Mouse (Mus musculus) thymus, adult 2 months (tissue): Measurements from ENCODE around the gene Gm5128. TPM values are rescaled to one million over a fixed set of nuclear protein-coding genes. Genes with fewer than 3 reads are reported as not detected.
"Not testable (repeated sequence)": the region's sequence is repeated elsewhere in the genome, so short reads cannot be mapped to it uniquely, and the experiment has no call there.

ENCODE experiments used
- DNase-seq: peaks from one replicate; pipeline ENCODE4 v3.0.0; 2021
- H3K27ac ChIP-seq: fragments of 200-500 bp; 2 replicates; pipeline ENCODE4 v1.5.1; 2012; ENCODE audit warnings: low read length, control low read depth; ENCODE audit not compliant: control insufficient read depth, insufficient read depth
- H3K27me3 ChIP-seq: fragments of 200-500 bp; 2 replicates; pipeline ENCODE4 v1.6.1; 2012; ENCODE audit warnings: mild to moderate bottlenecking, low read length, moderate library complexity, mixed read lengths; ENCODE audit not compliant: control insufficient read depth, insufficient read depth
- H3K36me3 ChIP-seq: fragments of 200-500 bp; 2 replicates; pipeline ENCODE4 v1.6.1; 2012; ENCODE audit warnings: mild to moderate bottlenecking, low read length, moderate library complexity; ENCODE audit not compliant: control insufficient read depth, insufficient read depth
- H3K4me1 ChIP-seq: fragments of 200-500 bp; replicated peaks from 2 replicates; pipeline ENCODE4 v1.6.1; 2012; ENCODE audit warnings: low read length; ENCODE audit not compliant: control insufficient read depth, insufficient read depth
- H3K4me3 ChIP-seq: fragments of 200-500 bp; 2 replicates; pipeline ENCODE4 v1.5.1; 2012; ENCODE audit warnings: mild to moderate bottlenecking, low read length, control low read depth, moderate library complexity; ENCODE audit not compliant: control insufficient read depth, insufficient read depth
- WGBS: fragments of 180-500 bp; shearing (Covaris S2); methylation state at CpG from one replicate; pipeline ENCODE4 v1.1.7; 2018; 5-methylcytosine and 5-hydroxymethylcytosine counted together
- polyA plus RNA-seq: library from polyadenylated mRNA; depleted of rRNA; stranded (reverse); fragments of >200 nt; gene quantifications from 2 replicates; pipeline ENCODE4 v1.2.3, GENCODE M21; 2012; rRNA removed

The Gm5128 gene
- polyA plus RNA-seq = not detected in 2 replicates

DNA sequence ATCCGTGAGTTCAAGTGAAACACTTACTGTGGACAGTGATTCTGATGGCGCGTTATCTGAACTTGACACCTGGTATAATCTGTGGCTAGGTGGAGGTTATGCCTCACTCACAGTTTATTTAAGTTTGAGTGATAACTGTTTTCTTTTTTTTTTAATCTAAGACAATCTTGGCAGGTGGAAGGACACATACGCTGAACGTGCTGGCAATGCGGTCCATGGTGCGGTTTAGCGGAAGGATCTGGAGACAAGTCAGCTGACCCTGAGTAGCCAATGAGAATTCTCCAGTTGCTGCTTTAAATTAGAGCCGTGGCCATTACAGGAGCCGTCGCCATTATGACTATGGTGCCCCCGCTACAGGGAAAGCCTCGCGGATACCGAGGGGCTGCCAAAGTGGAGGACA, at the start of gene Gm5128:
Gene Gm5128 (plus strand): TSS at position 301 of the 400 bp plus-strand sequence.
- not testable (repeated sequence) for H3K27me3 ChIP-seq, H3K27ac ChIP-seq, H3K36me3 ChIP-seq, H3K4me3 ChIP-seq, DNase-seq, H3K4me1 ChIP-seq
- no CpG with 5 or more reads among the region's 15 CpGs for WGBS

DNA sequence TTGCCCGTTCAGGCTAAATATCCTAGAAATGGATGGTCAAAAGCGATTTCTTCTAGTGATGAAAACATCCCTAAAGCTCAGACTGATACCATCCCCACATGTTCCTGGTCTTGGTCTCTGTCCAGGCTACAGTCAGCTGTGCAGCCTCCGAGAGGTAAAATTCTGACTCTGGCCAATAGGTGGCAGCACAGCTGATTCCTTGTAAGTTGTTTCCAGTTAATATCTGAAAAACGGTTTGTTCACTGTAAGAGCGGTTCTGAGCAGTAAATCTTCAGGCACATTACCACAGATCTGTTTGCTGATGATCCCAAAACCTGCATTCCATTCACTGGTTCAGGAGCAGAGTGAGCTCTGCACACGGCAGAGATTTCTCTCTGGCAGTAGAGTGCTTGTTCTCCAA, 12.4 kb upstream of the Gm5128 start:
- not testable (repeated sequence) for H3K4me1 ChIP-seq, DNase-seq, H3K36me3 ChIP-seq, H3K4me3 ChIP-seq, H3K27me3 ChIP-seq, H3K27ac ChIP-seq
- 23% methylated on average over 3 of the region's 6 CpGs for WGBS

GRCm38 (mm10) chrX:135361943-135362342, 11.1 kb upstream of the Gm5128 start:
- not testable (repeated sequence) for H3K27me3 ChIP-seq, DNase-seq, H3K27ac ChIP-seq, H3K4me3 ChIP-seq, H3K4me1 ChIP-seq, H3K36me3 ChIP-seq
- no CpG with 5 or more reads among the region's 4 CpGs for WGBS

DNA sequence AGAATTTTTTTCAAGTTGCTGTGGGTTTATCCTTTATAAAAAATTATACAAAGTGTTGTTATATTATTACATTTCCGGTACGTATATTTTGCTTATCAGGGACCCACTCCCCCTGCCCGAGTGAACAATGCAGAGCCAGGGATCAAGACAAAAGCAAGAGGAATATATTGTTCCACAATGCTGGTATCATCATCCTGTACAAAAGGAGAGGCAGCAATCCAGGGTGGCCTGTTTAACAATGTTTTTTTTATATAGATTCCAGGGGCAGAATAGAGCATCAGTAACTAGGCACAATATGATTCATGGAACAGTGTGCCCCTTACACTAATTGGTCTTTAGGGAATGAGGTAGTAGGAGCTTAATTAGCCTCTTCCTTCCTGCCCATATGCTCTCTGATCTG, 30.5 kb downstream of the Gm5128 start:
- DNase-seq, H3K27me3 ChIP-seq, H3K36me3 ChIP-seq, H3K4me3 ChIP-seq, H3K27ac ChIP-seq, H3K4me1 ChIP-seq: not testable (repeated sequence)
- no CpG with 5 or more reads among the region's 3 CpGs for WGBS

DNA sequence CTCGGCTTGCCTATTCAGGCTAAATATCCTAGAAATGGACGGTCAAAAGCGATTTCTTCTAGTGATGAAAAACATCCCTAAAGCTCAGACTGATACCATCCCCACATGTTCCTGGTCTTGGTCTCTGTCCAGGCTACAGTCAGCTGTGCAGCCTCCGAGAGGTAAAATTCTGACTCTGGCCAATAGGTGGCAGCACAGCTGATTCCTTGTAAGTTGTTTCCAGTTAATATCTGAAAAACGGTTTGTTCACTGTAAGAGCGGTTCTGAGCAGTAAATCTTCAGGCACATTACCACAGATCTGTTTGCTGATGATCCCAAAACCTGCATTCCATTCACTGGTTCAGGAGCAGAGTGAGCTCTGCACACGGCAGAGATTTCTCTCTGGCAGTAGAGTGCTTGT, 48.1 kb downstream of the Gm5128 start:
- WGBS = 55% methylated on average over 3 of the region's 7 CpGs
- H3K36me3 ChIP-seq, H3K27ac ChIP-seq, H3K4me3 ChIP-seq, H3K4me1 ChIP-seq, H3K27me3 ChIP-seq, DNase-seq: not testable (repeated sequence)

- not testable (repeated sequence) for H3K4me1 ChIP-seq, DNase-seq, H3K27ac ChIP-seq, H3K27me3 ChIP-seq, H3K4me3 ChIP-seq, H3K36me3 ChIP-seq
Observed at GRCm38 (mm10) chrX:135421824-135422223, 48.7 kb downstream of the Gm5128 start.

GRCm38 (mm10) chrX:135422473-135422872, 49.4 kb downstream of the Gm5128 start:
- not testable (repeated sequence) for H3K27ac ChIP-seq, H3K4me3 ChIP-seq, H3K4me1 ChIP-seq, H3K27me3 ChIP-seq, H3K36me3 ChIP-seq, DNase-seq
- WGBS = no CpG with 5 or more reads among the region's 4 CpGs

Other genes starting within 250 kb of the Gm5128 start
- not detected in 2 replicates for gene Gm15023, start 195.7 kb upstream of the Gm5128 start, polyA plus RNA-seq
- not detected in 2 replicates for gene Tceal6, start 162.6 kb upstream of the Gm5128 start, polyA plus RNA-seq
- not detected in 2 replicates for gene Pramel3, start 71.0 kb upstream of the Gm5128 start, polyA plus RNA-seq
- not detected in 2 replicates for gene Gm7903, start 60.6 kb downstream of the Gm5128 start, polyA plus RNA-seq
- gene AV320801, start 121.3 kb downstream of the Gm5128 start, polyA plus RNA-seq = not detected in 2 replicates
- gene Nxf7, start 225.5 kb downstream of the Gm5128 start, polyA plus RNA-seq = 0.19 TPM in 1 of 2 replicates, not detected in the other